Mouse (Mus musculus): ENCODE measurements around the gene Pak6. TPM values are rescaled to one million over a fixed set of nuclear protein-coding genes. Genes with fewer than 3 reads are reported as not detected.
A peak's percentile ranks its signal among the peaks of the same experiment; 100 is the strongest.

Pak6 gene
- polyA plus RNA-seq, 1 experiment from 2014 or later: 4.4 TPM

- WGBS: under 1% methylated on average over 83 of the region's 93 CpGs
- H3K4me3 ChIP-seq (replicated peaks): peak overlapping the region; percentile 44
- peak overlapping the region; percentile 53 for H3K9ac ChIP-seq
- peak overlapping the region; percentile 74 for H3K4me2 ChIP-seq
- no peaks in the 10 kb centered on the region for H3K9me3 ChIP-seq
- no peaks in the 10 kb centered on the region for H3K36me3 ChIP-seq (replicated peaks)
- peaks cover 47% of the 10 kb centered on the region for H3K4me1 ChIP-seq
- ATAC-seq (ENCODE audit: low FRiP score): peak; percentile 27; the same call in 1 of the 2 replicates
- no peak overlapping the region for H3K27ac ChIP-seq
- H3K27me3 ChIP-seq: peaks cover 97% of the 10 kb centered on the region
These were observed 40.0 kb downstream of the Pak6 start for GRCm38 (mm10) chr2:118702883-118703761.

DNA sequence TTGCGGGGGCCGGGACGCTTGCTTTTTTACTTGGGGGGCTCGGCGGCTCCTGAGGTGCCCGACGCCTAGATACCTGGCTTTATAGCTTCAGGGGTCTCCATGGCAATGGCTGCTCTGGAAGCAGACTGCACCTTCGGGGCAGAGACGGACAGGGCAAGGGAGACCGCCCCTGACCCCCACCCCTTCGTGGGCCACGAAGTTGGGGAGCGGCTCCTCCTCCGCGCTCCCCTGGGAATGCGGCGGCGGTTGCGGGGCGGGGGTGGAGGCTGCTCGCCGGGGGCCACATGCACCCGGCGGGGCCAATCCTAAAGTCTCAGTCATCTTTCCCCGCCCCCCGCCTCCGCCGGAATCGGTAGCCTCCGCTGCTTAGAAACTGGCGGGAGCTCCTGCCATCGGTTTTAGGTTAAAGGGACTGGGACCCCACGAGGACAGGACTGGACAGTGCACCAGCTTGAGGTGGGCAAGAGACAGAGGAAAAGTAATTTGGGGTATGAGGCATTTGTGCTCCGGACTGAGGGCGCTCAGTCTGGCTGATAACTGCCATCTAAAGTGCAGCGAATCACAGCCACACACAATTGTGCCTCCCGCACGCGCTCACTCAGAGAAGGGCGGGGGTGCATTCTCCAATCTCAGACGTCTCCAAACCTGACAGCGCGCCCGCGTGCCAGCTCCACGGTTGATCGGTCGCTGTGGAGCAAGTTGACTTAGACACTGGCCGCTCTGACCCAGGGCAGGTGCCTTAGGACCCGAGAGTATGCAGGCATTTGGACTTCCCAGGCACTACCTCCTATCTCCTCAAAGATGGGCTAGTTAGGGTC, 41.0 kb downstream of the Pak6 start, which contains the start of gene Ankrd63:
Gene Ankrd63, minus strand, starts transcription at position 51 of the 818 bp plus-strand sequence.
- WGBS: under 1% methylated on average over 50 of the region's 50 CpGs
- Histone ChIP-seq H3K9me3 (no peaks in the 10 kb centered on the region), H3K4me1 (peaks cover 47% of the 10 kb centered on the region), H3K27me3 (peaks cover 100% of the 10 kb centered on the region), H3K9ac (peak within 1 kb of the TSS; percentile 53), H3K4me3 (replicated peaks) (peak within 1 kb of the TSS; percentile 44), H3K27ac (no peak within 1 kb of the TSS), H3K36me3 (replicated peaks) (no peaks in the 10 kb centered on the region), H3K4me2 (peak within 1 kb of the TSS; percentile 74)
- ATAC-seq (ENCODE audit: low FRiP score): no peak

DNA sequence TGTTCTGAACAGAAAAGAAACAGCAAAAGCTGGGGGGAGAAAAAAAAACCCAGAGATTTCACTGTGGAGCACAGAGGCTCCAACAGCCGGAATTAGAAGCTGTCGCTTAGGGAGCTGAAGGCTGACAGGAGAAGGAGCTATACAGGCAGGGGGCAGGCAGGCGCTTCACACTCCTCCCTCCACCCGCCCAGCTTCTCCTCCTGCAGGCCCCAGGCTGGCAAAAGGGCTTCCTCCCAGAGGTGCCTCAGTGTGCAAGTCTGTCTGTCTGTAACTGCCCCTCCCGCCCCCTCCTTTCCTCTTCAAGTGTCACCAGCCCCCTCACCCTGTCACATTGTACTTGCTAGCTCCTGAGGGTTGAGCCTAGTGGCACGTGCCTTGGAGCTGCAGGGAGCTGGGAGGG, 43.3 kb downstream of the Pak6 start:
- no peak overlapping the region for H3K27ac ChIP-seq
- H3K36me3 ChIP-seq (replicated peaks): no peaks in the 10 kb centered on the region
- no peaks in the 10 kb centered on the region for H3K9me3 ChIP-seq
- 3% methylated on average over 6 of the region's 6 CpGs for WGBS
- no peak overlapping the region for H3K4me3 ChIP-seq (replicated peaks)
- ATAC-seq (ENCODE audit: low FRiP score): no peak
- H3K4me1 ChIP-seq: peaks cover 46% of the 10 kb centered on the region
- peaks cover 100% of the 10 kb centered on the region for H3K27me3 ChIP-seq
- H3K9ac ChIP-seq: no peak overlapping the region
- H3K4me2 ChIP-seq: no peak overlapping the region

- Histone ChIP-seq H3K9ac (no peak overlapping the region), H3K4me2 (no peak overlapping the region), H3K27ac (no peak overlapping the region), H3K36me3 (replicated peaks) (no peaks in the 10 kb centered on the region), H3K27me3 (peaks cover 100% of the 10 kb centered on the region), H3K4me1 (peaks cover 32% of the 10 kb centered on the region), H3K4me3 (replicated peaks) (no peak overlapping the region), H3K9me3 (no peaks in the 10 kb centered on the region)
- no peak for ATAC-seq (ENCODE audit: low FRiP score)
- 76% methylated on average over 4 of the region's 4 CpGs for WGBS
These were observed 45.4 kb downstream of the Pak6 start for GRCm38 (mm10) chr2:118708472-118708871.

GRCm38 (mm10) chr2:118709655-118710221, 46.6 kb downstream of the Pak6 start:
- peaks cover 28% of the 10 kb centered on the region for H3K4me1 ChIP-seq
- H3K36me3 ChIP-seq (replicated peaks): no peaks in the 10 kb centered on the region
- H3K4me2 ChIP-seq: no peak overlapping the region
- no peak overlapping the region for H3K27ac ChIP-seq
- 44% methylated on average over 4 of the region's 4 CpGs for WGBS
- H3K27me3 ChIP-seq: peaks cover 92% of the 10 kb centered on the region
- no peaks in the 10 kb centered on the region for H3K9me3 ChIP-seq
- no peak overlapping the region for H3K9ac ChIP-seq
- no peak overlapping the region for H3K4me3 ChIP-seq (replicated peaks)
- ATAC-seq (ENCODE audit: low FRiP score): no peak

- H3K27ac ChIP-seq: no peak overlapping the region
- WGBS: under 1% methylated on average over 36 of the region's 36 CpGs
These were observed 48.0 kb downstream of the Pak6 start for GRCm38 (mm10) chr2:118711038-118711494.

DNA sequence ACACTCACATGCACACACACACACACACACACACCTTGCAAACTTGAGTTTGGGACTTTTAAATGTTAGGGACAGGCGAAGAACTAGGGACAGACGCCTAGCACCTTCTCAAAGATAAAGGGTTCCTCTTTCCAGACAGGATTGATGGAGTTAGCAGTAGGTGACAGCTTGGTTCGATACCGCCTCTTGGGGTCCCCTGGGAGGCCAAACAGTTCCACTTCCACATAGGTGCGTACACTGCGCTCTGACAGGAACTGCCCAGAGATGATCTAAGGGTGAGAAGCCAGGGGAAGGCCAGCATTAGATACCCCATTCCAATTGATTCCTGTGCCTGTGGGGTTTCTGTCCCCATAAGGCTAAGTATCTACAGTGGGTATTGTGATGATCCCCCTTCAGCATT, 50.5 kb downstream of the Pak6 start:
- Histone ChIP-seq H3K4me3 (replicated peaks) (no peak overlapping the region), H3K4me2 (no peak overlapping the region), H3K9me3 (no peaks in the 10 kb centered on the region), H3K27ac (no peak overlapping the region), H3K9ac (no peak overlapping the region), H3K27me3 (peaks cover 53% of the 10 kb centered on the region), H3K4me1 (peaks cover 18% of the 10 kb centered on the region), H3K36me3 (replicated peaks) (no peaks in the 10 kb centered on the region)
- WGBS: 87% methylated on average over 6 of the region's 6 CpGs
- no peak for ATAC-seq (ENCODE audit: low FRiP score)

More at GRCm38 (mm10) chr2:118711038-118711494, 48.0 kb downstream of the Pak6 start:
- Histone ChIP-seq H3K36me3 (replicated peaks) (no peaks in the 10 kb centered on the region), H3K4me1 (peaks cover 28% of the 10 kb centered on the region), H3K4me2 (peak overlapping the region; percentile 87), H3K9ac (peak overlapping the region; percentile 49), H3K9me3 (no peaks in the 10 kb centered on the region), H3K4me3 (replicated peaks) (peak overlapping the region; percentile 43), H3K27me3 (peaks cover 78% of the 10 kb centered on the region)
- peak; percentile 77 for ATAC-seq (ENCODE audit: low FRiP score)

DNA sequence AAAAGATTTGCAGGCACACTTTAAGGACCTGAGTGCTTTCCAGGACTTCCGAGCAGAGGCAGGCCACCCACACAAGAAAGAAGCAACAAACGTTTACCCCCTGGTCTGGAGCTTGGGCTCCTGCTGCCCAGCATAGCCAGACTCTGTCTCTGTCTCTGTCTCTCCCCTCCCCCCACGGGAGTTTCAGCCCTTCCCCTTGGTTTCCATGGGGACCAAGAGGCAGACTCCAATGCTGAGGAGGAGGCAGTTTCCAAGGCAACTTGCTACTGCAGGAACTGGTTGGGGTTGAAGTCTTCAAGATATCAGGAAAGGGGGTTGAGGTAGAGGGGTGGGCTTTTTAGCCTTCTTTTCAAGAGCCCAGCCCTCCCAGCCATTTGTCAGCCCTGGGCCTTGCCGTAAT, 51.1 kb downstream of the Pak6 start:
- Histone ChIP-seq H3K4me1 (peaks cover 18% of the 10 kb centered on the region), H3K36me3 (replicated peaks) (no peaks in the 10 kb centered on the region), H3K9ac (no peak overlapping the region), H3K9me3 (no peaks in the 10 kb centered on the region), H3K4me2 (peak overlapping the region; percentile 26), H3K27ac (no peak overlapping the region; the same call in 1 of the 2 replicates), H3K27me3 (peaks cover 47% of the 10 kb centered on the region), H3K4me3 (replicated peaks) (no peak overlapping the region)
- ATAC-seq (ENCODE audit: low FRiP score): peak; percentile 43
- WGBS: 25% methylated on average over 4 of the region's 4 CpGs

DNA sequence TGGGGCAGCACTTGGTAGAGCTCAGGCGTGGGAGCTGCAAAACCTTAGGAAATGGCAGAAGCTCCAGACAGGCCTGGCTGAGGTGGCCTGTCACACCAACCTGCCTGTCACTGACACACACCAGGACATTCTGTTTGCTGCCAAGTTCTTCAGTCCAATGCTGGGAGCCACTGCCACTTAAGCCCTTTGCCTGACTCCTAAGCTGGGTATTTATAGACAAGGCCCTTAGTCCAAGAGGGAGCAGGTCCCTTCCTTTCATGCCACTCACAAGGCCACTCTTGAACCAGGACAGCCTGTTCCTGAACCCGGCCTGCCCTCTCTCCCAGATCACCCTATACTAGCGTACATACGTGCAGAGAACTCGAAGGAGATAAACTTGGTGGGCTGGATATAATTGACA, 53.6 kb downstream of the Pak6 start:
- 93% methylated on average over 5 of the region's 5 CpGs for WGBS

DNA sequence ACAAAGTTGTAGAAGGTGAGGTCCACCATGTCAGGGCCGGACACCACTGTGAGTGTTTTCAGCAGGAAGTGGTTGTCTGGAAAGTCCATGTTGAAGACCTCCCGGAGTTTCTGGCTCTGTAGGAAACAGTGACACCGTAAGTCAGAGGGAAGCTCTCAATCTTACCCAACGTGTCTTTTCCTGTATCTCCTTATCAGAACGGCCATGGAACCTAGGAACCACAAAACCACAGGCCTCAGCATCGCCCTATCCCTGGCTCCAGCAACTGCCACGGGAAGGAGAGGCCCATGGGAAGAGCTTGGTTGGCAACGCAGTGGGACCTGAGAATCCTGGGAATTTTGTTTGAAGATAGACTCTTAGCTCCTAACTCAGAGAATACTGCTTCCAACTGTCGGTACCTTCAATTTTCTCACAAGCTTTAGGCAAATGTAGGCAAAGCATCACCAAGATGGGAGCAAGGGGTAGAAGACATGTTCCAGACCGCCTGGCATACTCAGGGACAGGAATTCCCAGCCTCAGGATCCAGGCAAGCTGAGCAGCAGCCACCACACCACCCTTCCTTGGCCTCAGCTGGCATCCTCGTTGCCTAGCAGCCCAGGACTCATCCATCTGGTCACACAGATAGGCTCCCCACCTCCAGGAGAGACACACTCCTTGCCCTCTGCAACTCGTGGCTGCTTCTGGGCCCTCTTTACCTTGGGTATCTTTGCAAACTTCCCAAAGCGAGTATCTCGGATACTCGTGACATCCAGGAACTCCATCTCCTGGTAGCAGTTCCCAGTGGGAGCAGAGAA, 60.8 kb downstream of the Pak6 start:
- Histone ChIP-seq H3K9ac (no peak overlapping the region), H3K9me3 (no peaks in the 10 kb centered on the region), H3K27me3 (peaks cover 41% of the 10 kb centered on the region), H3K4me2 (no peak overlapping the region), H3K4me1 (peaks cover 4% of the 10 kb centered on the region), H3K27ac (no peak overlapping the region), H3K4me3 (replicated peaks) (no peak overlapping the region), H3K36me3 (replicated peaks) (no peaks in the 10 kb centered on the region)
- ATAC-seq (ENCODE audit: low FRiP score): no peak
- 87% methylated on average over 15 of the region's 15 CpGs for WGBS

More for the DNA sequence above, 53.6 kb downstream of the Pak6 start:
- no peaks in the 10 kb centered on the region for H3K9me3 ChIP-seq
- ATAC-seq (ENCODE audit: low FRiP score): no peak
- peaks cover 7% of the 10 kb centered on the region for H3K4me1 ChIP-seq
- H3K9ac ChIP-seq: no peak overlapping the region
- no peaks in the 10 kb centered on the region for H3K36me3 ChIP-seq (replicated peaks)
- no peak overlapping the region for H3K4me3 ChIP-seq (replicated peaks)
- no peak overlapping the region for H3K4me2 ChIP-seq
- H3K27ac ChIP-seq: no peak overlapping the region
- peaks cover 22% of the 10 kb centered on the region for H3K27me3 ChIP-seq

- Histone ChIP-seq H3K36me3 (replicated peaks) (no peaks in the 10 kb centered on the region), H3K4me2 (no peak overlapping the region), H3K4me1 (peaks cover 4% of the 10 kb centered on the region), H3K9me3 (no peaks in the 10 kb centered on the region), H3K27ac (no peak overlapping the region), H3K27me3 (peaks cover 54% of the 10 kb centered on the region), H3K9ac (no peak overlapping the region), H3K4me3 (replicated peaks) (no peak overlapping the region)
- ATAC-seq (ENCODE audit: low FRiP score): no peak
- WGBS: 88% methylated on average over 4 of the region's 4 CpGs
These were observed 62.4 kb downstream of the Pak6 start for GRCm38 (mm10) chr2:118725511-118725910.

Data from forebrain, embryonic 12.5 days (tissue).